Mouse (Mus musculus) thymus, postnatal 14 days (tissue): Measurements from ENCODE around the gene Vwa5b1.

Source experiments
- DNase-seq: peaks from one replicate; pipeline ENCODE4 v3.0.0; 2021

Gene Vwa5b1

DNA sequence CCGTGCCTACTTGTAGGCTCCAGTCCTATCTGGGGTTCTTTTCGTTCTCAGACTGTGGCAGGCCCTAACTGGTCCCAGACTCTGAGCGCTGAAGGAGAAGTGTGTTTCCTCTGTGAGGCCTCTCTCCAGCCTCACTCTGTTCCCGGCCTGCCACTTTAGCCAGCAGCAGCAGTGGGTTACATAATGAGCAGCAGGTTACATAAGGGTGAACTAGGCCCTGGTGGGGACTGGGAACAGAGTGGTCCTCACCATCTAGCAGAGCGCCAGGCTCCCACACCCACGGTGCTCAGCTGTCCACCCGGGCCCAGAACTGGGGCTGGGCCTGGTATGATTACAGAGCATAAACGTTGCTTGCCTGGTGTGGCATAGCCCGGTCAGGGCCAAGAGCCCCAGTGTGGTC, 110.9 kb downstream of the Vwa5b1 start:
- no peak for DNase-seq

- no peak for DNase-seq
These were observed 111.9 kb downstream of the Vwa5b1 start for GRCm38 (mm10) chr4:138523775-138524174.

DNA sequence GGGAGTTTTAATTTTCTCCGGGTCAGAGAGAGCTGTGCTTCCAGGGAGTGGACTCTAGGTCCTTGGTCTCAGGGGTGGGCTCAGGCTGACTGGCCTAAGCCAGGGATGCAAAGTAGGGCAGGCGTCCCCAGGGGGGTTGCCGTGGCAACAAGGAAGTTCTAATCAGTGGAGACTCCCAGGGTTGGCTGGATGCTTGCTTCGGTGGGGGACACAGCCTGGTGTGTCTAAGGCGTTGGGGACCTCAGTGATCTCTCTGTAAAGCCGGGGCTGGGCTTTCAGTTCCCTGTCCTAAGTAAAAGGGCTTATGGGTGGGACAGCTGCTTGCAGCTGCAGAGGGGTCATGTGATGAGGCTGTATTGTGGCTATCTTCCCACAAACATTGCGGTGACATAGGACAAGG, 113.4 kb downstream of the Vwa5b1 start:
- DNase-seq: no peak

DNA sequence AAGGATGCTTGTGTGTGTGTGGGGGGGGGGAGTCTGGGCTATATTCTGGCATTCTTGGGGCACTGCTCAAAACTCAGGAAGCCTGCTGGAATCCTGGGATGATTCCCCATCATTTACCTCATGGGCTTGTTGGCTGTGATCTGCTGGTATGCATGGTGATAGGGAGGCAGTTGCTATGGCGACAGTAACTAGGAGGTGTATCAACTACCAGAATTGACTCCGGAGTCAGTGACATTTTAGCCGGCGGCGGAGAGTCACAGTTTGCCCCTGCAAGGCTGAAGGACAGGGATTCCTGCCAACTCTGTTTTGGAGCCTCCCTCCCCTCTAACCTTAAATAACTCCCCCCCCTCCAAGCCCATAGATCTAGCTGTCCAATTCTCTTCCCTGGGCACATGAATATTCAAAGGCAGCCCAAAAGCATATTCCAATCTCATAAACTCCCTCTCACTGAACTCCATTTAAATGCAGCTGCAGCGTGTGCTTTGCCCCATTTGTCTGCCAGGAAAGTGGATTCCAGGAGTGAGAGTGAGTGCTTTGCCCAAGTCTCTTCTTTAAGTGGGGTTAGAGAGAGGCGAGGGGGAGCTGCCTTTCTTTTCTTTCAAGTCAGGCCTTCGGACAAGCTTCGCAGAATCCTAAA, 118.4 kb downstream of the Vwa5b1 start:
- no peak for DNase-seq

GRCm38 (mm10) chr4:138516448-138516847, 119.2 kb downstream of the Vwa5b1 start:
- DNase-seq: no peak
